Mouse (Mus musculus) liver, embryonic 12.5 days (tissue): ENCODE measurements around the gene Pdpr. TPM values are rescaled to one million over a fixed set of nuclear protein-coding genes. Genes with fewer than 3 reads are reported as not detected.

Experiments
- polyA plus RNA-seq: library from polyadenylated mRNA; unstranded; fragments of >200 nt; fragmentation: Nextera tagmentation; extraction: Ambion mirVana; gene quantifications from 2 replicates; pipeline ENCODE4 v1.2.1, GENCODE M21; 2016

The Pdpr gene
- polyA plus RNA-seq, 1 experiment from 2014 or later, result 5.1 TPM

Other genes starting within 250 kb of the Pdpr start
- gene Cog4, start 248.0 kb upstream of the Pdpr start, polyA plus RNA-seq, result 43.1 and 45.1 TPM in 2 replicates
- 127 TPM in 2 replicates for gene Sf3b3, start 247.8 kb upstream of the Pdpr start, polyA plus RNA-seq
- gene Fuk, start 192.1 kb upstream of the Pdpr start, polyA plus RNA-seq, result 5.1 and 5.7 TPM in 2 replicates
- 36.7 and 40.3 TPM in 2 replicates for gene St3gal2, start 174.7 kb upstream of the Pdpr start, polyA plus RNA-seq
- gene Ddx19a, start 96.8 kb upstream of the Pdpr start, polyA plus RNA-seq, result 15.3 TPM in 2 replicates
- 4.5 and 4.9 TPM in 2 replicates for gene Ddx19b, start 62.9 kb upstream of the Pdpr start, polyA plus RNA-seq
- gene Aars, start 61.5 kb upstream of the Pdpr start, polyA plus RNA-seq, result 82.8 and 84.2 TPM in 2 replicates
- gene Exosc6, start 38.3 kb upstream of the Pdpr start, polyA plus RNA-seq, result 23.2 and 25.6 TPM in 2 replicates
- gene Clec18a, start 2.2 kb upstream of the Pdpr start, polyA plus RNA-seq, result not detected in 2 replicates
- gene Glg1, start 164.6 kb downstream of the Pdpr start, polyA plus RNA-seq, result 30.7 and 32.3 TPM in 2 replicates
- gene Rfwd3, start 205.6 kb downstream of the Pdpr start, polyA plus RNA-seq, result 70.6 and 71.0 TPM in 2 replicates
- 1.9 TPM in 2 replicates for gene Mlkl, start 243.5 kb downstream of the Pdpr start, polyA plus RNA-seq